Mouse (Mus musculus): ENCODE data around the gene Aldh1a3.

Gene Aldh1a3

GRCm38 (mm10) chr7:66369071-66369933 lies 58.0 kb downstream of the Aldh1a3 start:
- DNase-seq, result no peak

- DNase-seq, result no peak
These were observed 61.4 kb downstream of the Aldh1a3 start, which contains the start of gene Gm10974 for GRCm38 (mm10) chr7:66365904-66366303. Gene Gm10974, plus strand, starts transcription at chr7:66365905.

DNA sequence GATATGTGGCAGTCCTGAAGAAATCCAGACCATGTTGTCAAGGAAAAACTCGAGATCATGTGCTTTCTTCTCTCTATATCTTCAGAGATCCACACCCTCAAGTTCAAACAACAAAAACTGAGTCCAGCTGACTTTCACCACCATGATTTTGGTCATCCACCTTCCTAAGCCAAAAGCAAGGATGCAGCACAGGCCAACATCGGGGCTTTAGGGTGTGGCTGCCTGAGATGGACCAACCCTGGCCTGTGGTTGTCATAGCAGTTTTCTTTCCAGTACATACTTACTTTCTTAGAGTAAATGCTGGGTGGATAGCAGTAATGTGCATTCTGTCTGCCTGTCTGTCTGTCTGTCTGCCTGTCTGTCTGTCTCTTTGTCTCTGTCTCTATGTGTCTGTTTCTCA lies 61.9 kb downstream of the Aldh1a3 start:
- DNase-seq, result no peak

DNA sequence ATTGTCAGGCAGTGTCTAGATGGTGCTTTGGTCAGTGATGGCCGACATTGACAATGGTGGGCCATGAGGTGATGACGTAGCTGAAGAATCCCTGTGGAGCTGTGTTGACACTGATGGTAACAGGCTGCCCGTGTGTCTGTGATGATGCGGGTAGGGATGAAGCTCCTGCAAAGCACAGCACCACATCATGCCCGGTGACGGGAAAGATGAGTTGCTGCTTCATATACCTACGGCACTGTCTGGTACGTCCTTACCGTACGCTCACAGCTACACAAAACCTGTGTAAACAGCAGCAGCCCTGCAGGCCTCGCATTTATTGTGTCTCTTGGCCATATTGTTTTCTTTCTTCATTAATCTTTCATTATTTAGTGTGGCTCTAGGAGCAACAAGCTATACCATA lies 62.8 kb downstream of the Aldh1a3 start:
- DNase-seq, result no peak

DNA sequence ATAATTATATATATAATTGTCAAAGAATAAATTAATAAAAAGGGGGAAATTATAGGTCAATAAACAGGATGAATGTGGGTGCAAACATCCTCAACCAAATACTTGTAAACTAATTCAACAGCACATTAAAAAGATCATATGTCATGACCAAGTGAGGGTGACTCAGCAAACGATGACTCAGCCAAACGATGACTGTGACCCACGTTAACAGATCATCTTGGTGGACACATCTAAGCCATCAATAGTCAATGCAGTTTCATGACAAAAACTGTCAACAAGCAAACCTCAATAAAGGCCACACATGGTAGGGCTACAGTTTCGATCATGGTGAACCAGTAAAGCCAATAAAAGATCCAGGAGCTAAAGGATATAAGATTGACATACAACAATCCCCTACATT lies 68.3 kb downstream of the Aldh1a3 start:
- no peak for DNase-seq

DNA sequence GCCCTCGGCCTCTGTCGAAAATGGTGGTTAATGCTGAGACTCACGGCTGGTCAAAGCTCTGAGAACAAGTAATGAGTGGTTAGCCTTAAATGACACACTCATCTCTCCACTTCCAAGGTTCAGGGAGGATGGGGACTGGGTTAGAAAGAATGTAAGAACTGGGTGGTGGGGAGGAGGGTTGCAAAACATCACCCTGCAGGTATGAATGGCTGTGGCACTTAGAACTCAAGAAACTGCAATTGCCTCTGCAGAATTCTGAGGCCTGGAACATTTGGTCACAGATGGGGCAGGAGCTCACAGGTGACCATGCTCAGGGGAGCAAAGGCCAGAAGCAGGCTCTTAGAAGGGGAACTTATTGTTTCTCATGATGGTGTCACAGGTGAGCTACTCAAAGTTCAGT lies 68.9 kb downstream of the Aldh1a3 start:
- DNase-seq, result no peak

DNA sequence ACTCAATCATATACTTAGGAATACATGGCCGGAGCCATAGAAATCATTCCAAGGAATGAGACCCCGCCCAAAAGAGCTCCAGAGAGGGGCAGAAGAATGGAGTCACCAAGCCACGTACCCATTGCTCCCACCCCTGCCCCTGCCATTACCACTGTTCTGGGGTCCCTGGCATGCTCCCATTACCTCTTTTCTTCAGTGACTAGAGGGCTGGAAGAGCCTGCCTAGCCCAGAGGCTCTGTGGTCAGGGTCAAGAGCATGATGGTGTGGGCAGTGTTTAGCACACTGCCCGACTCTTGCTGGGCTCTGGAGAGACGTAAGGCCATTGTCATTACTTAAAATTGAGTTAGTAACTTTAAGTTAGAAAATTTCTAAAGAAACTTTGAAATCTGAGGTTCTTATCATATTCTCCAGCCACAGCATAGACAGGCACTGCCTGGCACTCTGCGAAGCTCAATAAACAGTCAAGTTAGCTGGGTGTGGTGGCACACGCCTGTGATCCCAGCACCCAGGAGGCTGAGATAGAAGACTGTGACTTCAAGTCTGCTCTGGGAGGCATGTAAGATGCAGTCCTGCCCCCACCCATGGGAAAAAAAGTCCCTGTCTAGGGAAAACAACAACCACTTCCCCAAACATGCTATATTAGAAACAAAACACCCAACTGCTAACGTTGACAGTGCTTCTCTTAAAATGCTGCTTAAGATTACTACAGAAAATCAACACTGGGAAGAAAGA lies 71.4 kb downstream of the Aldh1a3 start:
- no peak for DNase-seq

DNA sequence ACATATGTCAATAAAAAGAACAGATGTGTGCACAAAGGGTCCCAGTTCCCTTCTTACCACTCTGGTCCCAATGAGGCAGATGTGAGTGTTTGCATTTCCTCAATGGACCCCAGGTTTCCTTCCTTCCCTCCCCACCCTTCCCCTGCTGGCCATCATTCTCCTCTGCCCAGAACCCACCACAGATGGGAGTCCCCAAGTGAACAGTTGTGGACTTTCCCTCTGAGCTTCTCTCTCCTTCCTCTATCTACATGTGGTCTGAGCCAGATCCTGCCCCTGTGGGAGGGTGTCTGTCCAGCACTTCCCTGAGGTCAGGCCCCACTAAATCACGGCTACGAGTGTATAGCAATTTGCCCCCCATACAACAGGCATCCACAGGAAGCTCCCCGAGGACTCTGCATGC lies 72.4 kb downstream of the Aldh1a3 start:
- no peak for DNase-seq

- DNase-seq, result no peak
These were observed 76.2 kb downstream of the Aldh1a3 start for GRCm38 (mm10) chr7:66351074-66351473.

DNA sequence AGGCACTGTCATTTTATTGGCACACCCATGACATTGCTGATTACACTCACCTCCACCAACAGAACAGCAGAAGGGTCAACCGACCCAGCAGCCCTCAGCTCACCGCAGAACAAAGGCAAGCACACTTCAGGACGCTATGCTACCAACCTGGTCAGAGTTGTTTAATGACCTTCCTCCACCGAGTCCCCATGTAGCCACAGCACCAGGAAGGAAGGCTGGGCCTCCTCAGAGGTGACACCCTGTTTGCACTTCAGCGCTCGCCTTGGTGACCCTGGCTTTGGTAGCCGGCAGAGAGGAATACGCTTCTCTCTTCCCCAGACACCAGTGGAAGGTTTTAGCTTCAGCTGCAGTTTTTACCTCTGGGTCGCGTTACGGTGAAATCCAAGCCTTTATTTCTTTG lies 77.6 kb downstream of the Aldh1a3 start:
- DNase-seq, result no peak

- DNase-seq, result no peak
These were observed 78.7 kb downstream of the Aldh1a3 start for GRCm38 (mm10) chr7:66348588-66348987.

DNA sequence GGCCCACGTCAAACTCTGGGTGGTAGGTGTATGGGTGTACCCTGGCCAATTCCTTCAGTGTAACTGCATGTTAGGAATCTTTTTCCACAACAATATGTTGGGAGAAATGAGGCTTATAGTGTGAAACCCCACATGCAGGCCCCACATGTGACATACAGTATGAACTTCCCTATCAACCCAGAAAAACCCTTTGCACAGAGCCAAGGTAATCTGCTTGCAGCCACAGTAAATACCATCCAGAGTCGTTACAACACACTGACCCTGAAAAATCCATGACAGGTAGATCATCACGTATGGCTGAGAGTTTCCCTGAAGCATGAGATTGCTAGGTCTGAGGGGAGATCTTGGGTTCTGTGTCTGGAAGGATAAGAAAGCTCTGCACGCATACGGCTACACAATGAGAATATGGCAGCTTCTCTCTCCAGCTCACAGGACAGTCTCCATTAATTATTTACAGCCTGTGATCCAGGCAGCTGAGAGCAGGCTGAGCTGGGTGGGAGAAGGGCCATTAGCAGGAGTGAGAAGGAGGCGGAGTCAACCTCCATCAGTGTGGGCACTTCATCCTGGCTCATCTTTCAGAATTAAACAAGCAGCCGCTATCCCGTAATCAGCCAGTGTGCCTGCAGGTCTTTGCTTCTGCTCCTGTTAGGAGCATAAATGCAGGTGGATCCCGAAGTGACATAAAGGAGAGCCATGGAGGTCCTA lies 80.2 kb downstream of the Aldh1a3 start:
- DNase-seq, result no peak

- DNase-seq, result no peak
These were observed 84.0 kb downstream of the Aldh1a3 start for GRCm38 (mm10) chr7:66343307-66343706.

GRCm38 (mm10) chr7:66342831-66343230 lies 84.5 kb downstream of the Aldh1a3 start:
- no peak for DNase-seq

- peak; percentile 44 for DNase-seq
These were observed 85.0 kb downstream of the Aldh1a3 start for GRCm38 (mm10) chr7:66342323-66342722.

Measured in right cerebral cortex, postnatal 14 days (tissue).